Mouse (Mus musculus) liver, embryonic 14.5 days (tissue): ENCODE data around the gene Hbq1a.

ENCODE experiments used
- CTCF ChIP-seq: IDR thresholded peaks from 2 replicates; pipeline ENCODE4 v1.5.1; 2016; ENCODE audit warnings: antibody characterized with exemption, low read depth, control low read depth
- EP300 ChIP-seq: IDR thresholded peaks from 2 replicates; pipeline ENCODE4 v1.6.1; 2016; ENCODE audit warnings: antibody characterized with exemption, low read depth

DNA sequence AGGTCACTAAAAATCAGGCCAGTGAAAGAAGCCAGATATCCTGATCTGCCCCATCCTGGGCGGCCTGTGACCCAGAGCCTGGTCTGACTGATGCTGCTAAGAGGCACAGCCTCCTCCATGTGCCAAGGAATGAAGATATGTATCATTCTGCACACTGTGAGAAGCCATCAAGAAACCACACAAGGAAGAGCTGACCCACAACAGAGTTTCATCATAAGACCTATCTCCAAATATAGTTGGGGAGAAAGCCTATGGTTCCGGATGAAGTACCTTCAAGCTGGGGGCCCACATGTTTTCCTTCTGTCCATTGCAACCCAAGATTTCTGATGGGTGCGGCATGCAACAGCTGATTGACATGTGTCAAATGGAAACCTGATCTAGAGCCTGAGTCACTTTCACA is 16.1 kb downstream of the Hbq1a start:
- no peak for TF ChIP-seq CTCF
- TF ChIP-seq EP300: no peak
